ENCODE assay signal across 8 mouse cellular contexts in genomic region chr5:92434070-92434469, GRCm38 (mm10). TPM values are rescaled to one million over a fixed set of nuclear protein-coding genes. Genes with fewer than 3 reads are reported as not detected.
DNase-seq lines count a peak whose midpoint lies in the region; ATAC-seq and TF ChIP-seq lines count a peak whose summit lies in the region.

No protein-coding gene starts in this region.

- H3K27me3 ChIP-seq in cerebellum, adult 2 months (ENCODE audit: control insufficient read depth, insufficient read depth, low read length): no peaks in the 10 kb centered on the region
- H3K27me3 ChIP-seq in intestine, embryonic 15.5 days (replicated peaks): no peaks in the 10 kb centered on the region

- H3K4me3 ChIP-seq in cerebellum, adult 2 months (replicated peaks; ENCODE audit: insufficient read depth, low read depth, low read length): peak overlapping the region; percentile 76
- peak overlapping the region; percentile 92 for H3K4me3 ChIP-seq in intestine, embryonic 15.5 days (replicated peaks)
- peak overlapping the region; percentile 78 for H3K4me3 ChIP-seq in olfactory bulb, adult 2 months (ENCODE audit: insufficient read depth, low read depth, low read length)

- peak overlapping the region; percentile 62 for H3K4me2 ChIP-seq in intestine, embryonic 15.5 days (replicated peaks)

- DNase-seq in cerebellum, adult 2 months: no peak
- no peak for DNase-seq in cerebellum, postnatal 4 days (ENCODE audit: low spot score in 2 of 2)
- peak; percentile 13 for DNase-seq in retina, embryonic 14.5 days (ENCODE audit: low spot score)
- DNase-seq in retina, postnatal 1 day: no peak
- DNase-seq in thymus, postnatal 25 days: no peak
- no peak for DNase-seq in left cerebral cortex, adult 11 months (ENCODE audit: low spot score)

- no peak for TF ChIP-seq CTCF in cerebellum, adult 2 months (IDR thresholded peaks at IDR 0.05; ENCODE audit: borderline replicate concordance, insufficient read depth, low read depth, low read length)
- TF ChIP-seq CTCF in olfactory bulb, adult 2 months (IDR thresholded peaks at IDR 0.05; ENCODE audit: insufficient read depth, low read depth, low read length): no peak

- TF ChIP-seq POLR2A in cerebellum, adult 2 months (IDR thresholded peaks at IDR 0.05; ENCODE audit: borderline replicate concordance, insufficient read depth, low read length): no peak
- no peak for TF ChIP-seq POLR2A in olfactory bulb, adult 2 months (IDR thresholded peaks at IDR 0.05; ENCODE audit: insufficient read depth, low read depth, low read length)

- no peaks in the 10 kb centered on the region for H3K9me3 ChIP-seq in intestine, embryonic 15.5 days

- no peaks in the 10 kb centered on the region for H3K4me1 ChIP-seq in cerebellum, adult 2 months (ENCODE audit: control insufficient read depth, insufficient read depth, low read length)
- 0 out of 2 replicates have a peak, but pooled peaks cover 4% of the 10 kb centered on the region for H3K4me1 ChIP-seq in intestine, embryonic 15.5 days (replicated peaks)
- no peaks in the 10 kb centered on the region for H3K4me1 ChIP-seq in olfactory bulb, adult 2 months (ENCODE audit: control insufficient read depth, insufficient read depth, low read length)

- no peak for ATAC-seq in intestine, embryonic 15.5 days

- under 1% methylated on average over 12 of the region's 12 CpGs for WGBS in cerebellum, adult 2 months
- 2% methylated on average over 12 of the region's 12 CpGs for WGBS in intestine, embryonic 15.5 days
- under 1% methylated on average over 12 of the region's 12 CpGs for WGBS in olfactory bulb, adult 2 months

- peaks cover 2% of the 10 kb centered on the region; the same call in 1 of the 2 replicates for H3K36me3 ChIP-seq in intestine, embryonic 15.5 days

- no peak overlapping the region for H3K27ac ChIP-seq in cerebellum, adult 2 months (ENCODE audit: insufficient read depth, low read length)
- no peak overlapping the region for H3K27ac ChIP-seq in intestine, embryonic 15.5 days
- no peak overlapping the region for H3K27ac ChIP-seq in olfactory bulb, adult 2 months (ENCODE audit: insufficient read depth, low read depth, low read length)

- H3K9ac ChIP-seq in intestine, embryonic 15.5 days: peak overlapping the region; percentile 91

RNA-seq across cellular contexts. Expression of gene Nup54, which starts 0.9 kb away (rescaled TPM):
- polyA plus RNA-seq in cerebellum, adult 2 months (2012; rRNA removed): 33.0 and 36.9 TPM in 2 replicates
- 51.1 and 55.5 TPM in 2 replicates for polyA plus RNA-seq in intestine, embryonic 15.5 days (2015; fragmentation: Nextera tagmentation; extraction: Ambion mirVana)
- polyA plus RNA-seq in olfactory bulb, adult 2 months (2012; ENCODE audit: insufficient read depth, insufficient read length, low replicate concordance, missing spikeins): not detected in 2 replicates

Comparison
In these comparisons a context has a peak if more than half of its experiments do, and no peak if none do; other contexts are left out.
1. RNA of gene Nup54, which starts 0.9 kb away (polyA plus RNA-seq): 51.1 to 55.5 TPM in intestine, embryonic 15.5 days and 33.0 to 36.9 TPM in cerebellum, adult 2 months; not detected in olfactory bulb, adult 2 months; every median in the first group is over 10 times any median in the second.
2. Peak in every context shown above with its lines, with median percentiles within 50 percentile points of each other: H3K4me3 ChIP-seq.